ENCODE assay signal across 9 mouse cellular contexts in the genomic region with DNA sequence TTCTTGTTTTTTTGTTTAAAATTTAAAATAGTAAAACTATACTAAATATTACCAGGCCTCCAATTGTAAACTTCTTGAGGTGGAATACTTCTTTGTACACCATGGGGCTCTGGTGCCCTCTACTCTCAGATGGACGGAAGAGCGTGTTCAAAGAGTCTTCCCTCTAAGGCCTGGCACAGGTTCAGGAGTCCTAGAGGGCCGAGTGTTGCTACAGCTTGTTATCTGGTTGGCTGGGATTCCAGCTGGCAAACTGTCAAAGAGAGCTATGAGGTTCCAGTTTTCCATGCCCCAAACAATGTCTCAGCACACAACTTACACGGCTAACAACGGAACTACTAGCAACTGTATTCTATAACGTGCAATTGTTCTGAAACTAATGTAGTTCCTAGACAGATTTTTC. TPM values are rescaled to one million over a fixed set of nuclear protein-coding genes. Genes with fewer than 3 reads are reported as not detected.
DNase-seq lines count a peak whose midpoint lies in the region; ATAC-seq and TF ChIP-seq lines count a peak whose summit lies in the region.
"Had no signal": no experiment of that assay in that cellular context is flagged by ENCODE, and none has a peak within 500 bp of the region (broad histone marks: within the 10 kb centered on the region; RNA-seq: fewer than 3 reads in every experiment).

No protein-coding gene starts in this region.

- peaks cover 19% of the 10 kb centered on the region for H3K36me3 ChIP-seq in hindbrain, embryonic 14.5 days (replicated peaks; ENCODE audit: control insufficient read depth, insufficient read depth)
- 0 out of 2 replicates have a peak, but pooled peaks cover 7% of the 10 kb centered on the region for H3K36me3 ChIP-seq in hindbrain, embryonic 11.5 days (ENCODE audit: control insufficient read depth, insufficient read depth, low read length)
- H3K36me3 ChIP-seq in E14TG2a.4 (ENCODE audit: insufficient read depth, low read length) = peaks cover 59% of the 10 kb centered on the region
- peaks cover 23% of the 10 kb centered on the region for H3K36me3 ChIP-seq in heart, embryonic 14.5 days (ENCODE audit: control insufficient read depth, insufficient read depth, low read length)

- no peak for TF ChIP-seq CTCF in E14TG2a.4 (conservative IDR thresholded peaks at IDR 0.05; ENCODE audit: low read length)

- no peaks in the 10 kb centered on the region for H3K4me1 ChIP-seq in hindbrain, embryonic 14.5 days (replicated peaks; ENCODE audit: control insufficient read depth, insufficient read depth, low read length)
- H3K4me1 ChIP-seq in hindbrain, embryonic 11.5 days (replicated peaks; ENCODE audit: control insufficient read depth, insufficient read depth, low read length) = no peaks in the 10 kb centered on the region
- H3K4me1 ChIP-seq in E14TG2a.4 (replicated peaks; ENCODE audit: low read depth, low read length) = peaks cover 95% of the 10 kb centered on the region
- peaks cover 7 to 12% of the 10 kb centered on the region in 2 experiments for H3K4me1 ChIP-seq in heart, embryonic 14.5 days (ENCODE audit: control insufficient read depth in 2 of 2, insufficient read depth in 2 of 2, low read length in 2 of 2)
- H3K4me1 ChIP-seq: limb, embryonic 12.5 days had no signal

- peak; percentile 47; the same call in 1 of the 2 replicates for ATAC-seq in hindbrain, embryonic 14.5 days (ENCODE audit: low FRiP score)
- ATAC-seq in hindbrain, embryonic 11.5 days (ENCODE audit: low FRiP score) = no peak
- ATAC-seq in heart, embryonic 14.5 days (ENCODE audit: insufficient number of reproducible peaks, insufficient read depth, low FRiP score, low read depth) = peak; percentile 82
- no peak for ATAC-seq in erythroid progenitor cell, adult 5-6 weeks (replicated peaks; ENCODE audit: low FRiP score, poor library complexity, severe bottlenecking)

- H3K27me3 ChIP-seq in hindbrain, embryonic 14.5 days (ENCODE audit: control insufficient read depth, insufficient read depth, low read length) = no peaks in the 10 kb centered on the region
- H3K27me3 ChIP-seq in hindbrain, embryonic 11.5 days (ENCODE audit: control insufficient read depth, insufficient read depth, low read length) = no peaks in the 10 kb centered on the region
- H3K27me3 ChIP-seq in E14TG2a.4 (ENCODE audit: insufficient read depth, low read length) = no peaks in the 10 kb centered on the region
- no peaks in the 10 kb centered on the region for H3K27me3 ChIP-seq in heart, embryonic 14.5 days (ENCODE audit: control insufficient read depth, insufficient read depth, low read length)
- H3K27me3 ChIP-seq: limb, embryonic 12.5 days had no signal

- no peak overlapping the region for H3K4me3 ChIP-seq in hindbrain, embryonic 14.5 days (replicated peaks; ENCODE audit: low read length)
- H3K4me3 ChIP-seq in hindbrain, embryonic 11.5 days (ENCODE audit: low read depth, low read length) = no peak overlapping the region
- H3K4me3 ChIP-seq in E14TG2a.4 (replicated peaks; ENCODE audit: low read length) = peak overlapping the region; percentile 80
- H3K4me3 ChIP-seq in heart, embryonic 14.5 days (ENCODE audit: control insufficient read depth in 1 of 2, insufficient read depth in 1 of 2, low read depth in 1 of 2, low read length in 2 of 2) = no peak overlapping the region
- H3K4me3 ChIP-seq: limb, embryonic 12.5 days had no signal

- H3K9ac ChIP-seq in hindbrain, embryonic 14.5 days = no peak overlapping the region
- no peak overlapping the region for H3K9ac ChIP-seq in hindbrain, embryonic 11.5 days (ENCODE audit: low read depth, low read length)
- H3K9ac ChIP-seq in heart, embryonic 14.5 days (ENCODE audit: low read length) = no peak overlapping the region
- H3K9ac ChIP-seq: limb, embryonic 12.5 days had no signal

- no peaks in the 10 kb centered on the region for H3K9me3 ChIP-seq in hindbrain, embryonic 14.5 days (ENCODE audit: control insufficient read depth, low read length)
- no peaks in the 10 kb centered on the region for H3K9me3 ChIP-seq in hindbrain, embryonic 11.5 days (ENCODE audit: control insufficient read depth, low read length)
- H3K9me3 ChIP-seq in E14TG2a.4 (ENCODE audit: low read length) = no peaks in the 10 kb centered on the region
- no peaks in the 10 kb centered on the region for H3K9me3 ChIP-seq in heart, embryonic 14.5 days (ENCODE audit: control insufficient read depth, low read length)
- H3K9me3 ChIP-seq: limb, embryonic 12.5 days had no signal

- no peak overlapping the region for H3K27ac ChIP-seq in hindbrain, embryonic 14.5 days
- H3K27ac ChIP-seq in hindbrain, embryonic 11.5 days (ENCODE audit: low read depth, low read length) = no peak overlapping the region
- no peak overlapping the region for H3K27ac ChIP-seq in heart, embryonic 14.5 days (replicated peaks in 1 of 2; ENCODE audit: control insufficient read depth in 1 of 2, insufficient read depth in 1 of 2, low read depth in 2 of 2, low read length in 2 of 2)
- H3K27ac ChIP-seq: limb, embryonic 12.5 days had no signal

- 70% methylated on average over 6 of the region's 6 CpGs for WGBS in hindbrain, embryonic 14.5 days
- 89% methylated on average over 6 of the region's 6 CpGs for WGBS in hindbrain, embryonic 11.5 days
- WGBS in heart, embryonic 14.5 days = 8% methylated on average over 6 of the region's 6 CpGs

- no peak overlapping the region for H3K4me2 ChIP-seq in hindbrain, embryonic 14.5 days (replicated peaks)
- H3K4me2 ChIP-seq in hindbrain, embryonic 11.5 days (replicated peaks; ENCODE audit: low read depth, low read length) = no peak overlapping the region
- 0 out of 2 replicates have a peak overlapping the region, but pooled peaks have one; percentile 7 for H3K4me2 ChIP-seq in heart, embryonic 14.5 days (ENCODE audit: low read length)
- H3K4me2 ChIP-seq: limb, embryonic 12.5 days had no signal

- peak; percentile 73 for DNase-seq in hindbrain, embryonic 14.5 days (ENCODE audit: low spot score)
- no peak for DNase-seq in hindbrain, embryonic 11.5 days (ENCODE audit: low spot score)
- DNase-seq in cerebellum, adult 18-20 months = peak; percentile 62 to 64
- DNase-seq in lung, postnatal 25 days (ENCODE audit: low spot score) = peak; percentile 76
- DNase-seq in layer of hippocampus, adult 9-10 months (ENCODE audit: low spot score) = no peak

RNA-seq across cellular contexts. Expression of gene Tet2, which starts 28.8 kb away (rescaled TPM):
- polyA plus RNA-seq in hindbrain, embryonic 14.5 days (2014; fragmentation: Nextera tagmentation; extraction: Ambion mirVana) = 17.0 and 20.0 TPM in 2 replicates
- polyA plus RNA-seq in hindbrain, embryonic 11.5 days (2014; fragmentation: Nextera tagmentation; extraction: Ambion mirVana) = 20.1 and 34.2 TPM in 2 replicates
- 19.9 and 20.0 TPM in 2 replicates for polyA plus RNA-seq in heart, embryonic 14.5 days (2014; fragmentation: Nextera tagmentation; extraction: Ambion mirVana)
- total RNA-seq in erythroid progenitor cell, adult 5-6 weeks (2015; ENCODE audit: low replicate concordance) = 7.6 and 11.3 TPM in 2 replicates
- total RNA-seq in erythroid progenitor cell, adult 5-6 weeks (2017; ENCODE audit: low replicate concordance) = 3.0 and 8.2 TPM in 2 replicates

Comparison
In these comparisons a context has a peak if more than half of its experiments do, and no peak if none do; other contexts are left out.
1. ATAC-seq: peak in hindbrain, embryonic 14.5 days (single experiment) and heart, embryonic 14.5 days (single experiment); none in hindbrain, embryonic 11.5 days (single experiment) and erythroid progenitor cell, adult 5-6 weeks (single experiment).
2. DNase-seq: peak in hindbrain, embryonic 14.5 days (single experiment), cerebellum, adult 18-20 months (2 of 2) and lung, postnatal 25 days (single experiment); none in hindbrain, embryonic 11.5 days (single experiment) and layer of hippocampus, adult 9-10 months (single experiment).